Mouse (Mus musculus) ZHBTc4 (cell line): ENCODE data around the gene Hist1h2ai.
A peak's percentile ranks its signal among the peaks of the same experiment; 100 is the strongest.

Experiments
- DNase-seq: peaks from one replicate; pipeline ENCODE4 v3.0.0-alpha.2; 2011; ENCODE audit warnings: low read depth, low spot score

Gene Hist1h2ai

GRCm38 (mm10) chr13:21727948-21728572, 11.8 kb downstream of the Hist1h2ai start:
- peak; percentile 44 for DNase-seq

GRCm38 (mm10) chr13:21729544-21729943, 13.3 kb downstream of the Hist1h2ai start:
- DNase-seq: no peak

GRCm38 (mm10) chr13:21733466-21733865, 17.2 kb downstream of the Hist1h2ai start:
- DNase-seq: peak; percentile 63

GRCm38 (mm10) chr13:21734010-21734905, 18.0 kb downstream of the Hist1h2ai start:
- DNase-seq: peak; percentile 91

- peak; percentile 94 for DNase-seq
Observed at GRCm38 (mm10) chr13:21734906-21735767, 18.9 kb downstream of the Hist1h2ai start, which contains the start of gene Hist1h4j. Gene Hist1h4j, plus strand, starts transcription at chr13:21735064.

- no peak for DNase-seq
Observed at GRCm38 (mm10) chr13:21745006-21745405, 28.8 kb downstream of the Hist1h2ai start.

- DNase-seq: peak; percentile 52
Observed at GRCm38 (mm10) chr13:21749387-21750158, 33.4 kb downstream of the Hist1h2ai start.

GRCm38 (mm10) chr13:21750159-21751017, 34.2 kb downstream of the Hist1h2ai start, which contains the start of gene Hist1h4k:
Gene Hist1h4k, minus strand, starts transcription at chr13:21750505.
- DNase-seq: peak; percentile 97

- DNase-seq: no peak
Observed at GRCm38 (mm10) chr13:21751417-21751816, 35.2 kb downstream of the Hist1h2ai start.

- DNase-seq: peak; percentile 18
Observed at GRCm38 (mm10) chr13:21751827-21752226, 35.6 kb downstream of the Hist1h2ai start.

GRCm38 (mm10) chr13:21752356-21752755, 36.1 kb downstream of the Hist1h2ai start:
- peak; percentile 45 for DNase-seq

GRCm38 (mm10) chr13:21753051-21753523, 36.9 kb downstream of the Hist1h2ai start:
- DNase-seq: no peak

- peak; percentile 94 for DNase-seq
Observed at GRCm38 (mm10) chr13:21753524-21754285, 37.5 kb downstream of the Hist1h2ai start, which contains the start of the genes Hist1h2ak and Hist1h2bn. Gene Hist1h2ak, minus strand, starts transcription at chr13:21753827. Gene Hist1h2bn, plus strand, starts transcription at chr13:21754123.

GRCm38 (mm10) chr13:21754294-21755001, 38.2 kb downstream of the Hist1h2ai start:
- peak; percentile 51 for DNase-seq

GRCm38 (mm10) chr13:21755707-21756106, 39.5 kb downstream of the Hist1h2ai start:
- no peak for DNase-seq
